Mouse (Mus musculus) ovary, postnatal 36 days (tissue): Measurements from ENCODE around the gene Gbf1.

ENCODE experiments used
- DNase-seq: peaks from one replicate; pipeline ENCODE4 v3.0.0; 2022; ENCODE audit warnings: low spot score, mixed read lengths

Gene Gbf1

GRCm38 (mm10) chr19:46223118-46223517 lies 70.8 kb downstream of the Gbf1 start:
- DNase-seq: no peak

GRCm38 (mm10) chr19:46224882-46225281 lies 72.6 kb downstream of the Gbf1 start:
- DNase-seq: no peak

GRCm38 (mm10) chr19:46225506-46225905 lies 73.2 kb downstream of the Gbf1 start:
- no peak for DNase-seq

- no peak for DNase-seq
These were observed 74.0 kb downstream of the Gbf1 start for GRCm38 (mm10) chr19:46226295-46226694.

GRCm38 (mm10) chr19:46227300-46227699 lies 75.0 kb downstream of the Gbf1 start:
- DNase-seq: no peak

- no peak for DNase-seq
These were observed 82.1 kb downstream of the Gbf1 start for GRCm38 (mm10) chr19:46234450-46234849.

GRCm38 (mm10) chr19:46236658-46237057 lies 84.3 kb downstream of the Gbf1 start:
- DNase-seq: no peak

- DNase-seq: no peak
These were observed 87.9 kb downstream of the Gbf1 start for GRCm38 (mm10) chr19:46240246-46240645.

GRCm38 (mm10) chr19:46242416-46242815 lies 90.1 kb downstream of the Gbf1 start:
- no peak for DNase-seq

GRCm38 (mm10) chr19:46244628-46245027 lies 92.3 kb downstream of the Gbf1 start:
- no peak for DNase-seq

- no peak for DNase-seq
These were observed 96.7 kb downstream of the Gbf1 start for GRCm38 (mm10) chr19:46248991-46249390.

GRCm38 (mm10) chr19:46254163-46254752 lies 101.9 kb downstream of the Gbf1 start:
- no peak for DNase-seq

GRCm38 (mm10) chr19:46264762-46265161 lies 112.5 kb downstream of the Gbf1 start:
- no peak for DNase-seq

GRCm38 (mm10) chr19:46275307-46275706 lies 123.0 kb downstream of the Gbf1 start:
- DNase-seq: no peak

GRCm38 (mm10) chr19:46282081-46282849 lies 130.0 kb downstream of the Gbf1 start:
- no peak for DNase-seq

GRCm38 (mm10) chr19:46284686-46285085 lies 132.4 kb downstream of the Gbf1 start:
- DNase-seq: no peak

- no peak for DNase-seq
These were observed 133.3 kb downstream of the Gbf1 start for GRCm38 (mm10) chr19:46285631-46286030.

- DNase-seq: no peak
These were observed 133.7 kb downstream of the Gbf1 start for GRCm38 (mm10) chr19:46286047-46286446.

GRCm38 (mm10) chr19:46286926-46287325 lies 134.6 kb downstream of the Gbf1 start:
- no peak for DNase-seq

GRCm38 (mm10) chr19:46287566-46287965 lies 135.3 kb downstream of the Gbf1 start:
- DNase-seq: no peak

- no peak for DNase-seq
These were observed 138.3 kb downstream of the Gbf1 start for GRCm38 (mm10) chr19:46290535-46291105.

GRCm38 (mm10) chr19:46296938-46297337 lies 144.6 kb downstream of the Gbf1 start:
- DNase-seq: no peak

- DNase-seq: no peak
These were observed 148.2 kb downstream of the Gbf1 start for GRCm38 (mm10) chr19:46300294-46301045.
